Mouse (Mus musculus): Measurements from ENCODE around the gene Vwa7. TPM values are rescaled to one million over a fixed set of nuclear protein-coding genes. Genes with fewer than 3 reads are reported as not detected.

Vwa7 gene
- polyA plus RNA-seq, 1 experiment from 2014 or later, result 0.21 TPM

DNA sequence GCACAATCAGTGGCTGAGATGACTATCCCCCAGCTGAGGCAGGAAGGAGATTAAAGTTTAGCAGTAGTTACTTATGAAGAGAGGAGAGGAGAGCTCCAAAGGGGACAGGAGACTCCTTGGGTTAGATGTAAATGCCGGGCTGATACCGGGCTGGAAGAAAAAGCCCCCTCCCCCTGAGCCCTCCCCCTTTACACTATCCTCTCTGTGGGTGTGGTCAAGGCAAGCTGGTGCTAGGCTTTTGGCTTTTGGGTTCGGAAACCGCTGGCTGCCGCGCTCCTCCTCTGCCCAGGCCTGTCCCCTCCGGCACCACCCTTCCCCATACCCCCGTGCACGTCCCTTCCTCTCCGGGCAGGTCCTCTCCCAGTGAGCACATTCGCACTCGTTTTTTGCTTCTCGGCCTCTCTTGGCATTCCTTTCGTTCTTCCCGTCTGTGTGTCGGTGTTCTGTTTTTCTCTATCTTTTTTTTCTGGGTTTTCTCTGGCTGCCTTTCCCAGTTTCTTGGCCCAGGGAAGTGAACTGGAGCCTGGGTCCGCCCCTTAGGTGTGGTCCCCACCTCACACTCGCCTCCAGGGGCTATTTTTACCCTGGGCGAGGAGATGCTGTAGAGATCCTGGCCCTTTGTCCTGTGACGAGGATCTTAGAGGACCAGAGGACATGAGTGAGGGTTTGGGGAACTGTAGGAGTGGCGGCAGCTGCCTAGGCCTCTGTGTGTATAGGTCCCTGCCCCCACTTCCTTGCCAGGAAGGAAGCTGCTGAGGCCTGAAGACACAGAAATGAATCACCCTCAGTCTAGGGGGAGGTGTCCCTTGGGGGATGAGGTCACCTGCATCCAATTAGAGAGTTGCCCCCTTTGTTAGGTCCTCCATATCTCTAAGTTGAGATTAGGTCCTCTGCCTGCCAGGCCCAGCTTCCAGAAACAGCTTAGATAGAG is 35.0 kb downstream of the Vwa7 start:
- Histone ChIP-seq H3K4me3 (replicated peaks) (peak overlapping the region; percentile 61), H3K4me2 (replicated peaks) (peak overlapping the region; percentile 99), H3K27ac (peak overlapping the region; percentile 97), H3K27me3 (replicated peaks) (no peaks in the 10 kb centered on the region), H3K9me3 (0 out of 2 replicates have a peak, but pooled peaks cover 4% of the 10 kb centered on the region), H3K36me3 (peaks cover 24% of the 10 kb centered on the region), H3K9ac (peak overlapping the region; percentile 73), H3K4me1 (replicated peaks) (peaks cover 36% of the 10 kb centered on the region)
- peak; percentile 59 for ATAC-seq
- WGBS, result under 1% methylated on average over 21 of the region's 21 CpGs

DNA sequence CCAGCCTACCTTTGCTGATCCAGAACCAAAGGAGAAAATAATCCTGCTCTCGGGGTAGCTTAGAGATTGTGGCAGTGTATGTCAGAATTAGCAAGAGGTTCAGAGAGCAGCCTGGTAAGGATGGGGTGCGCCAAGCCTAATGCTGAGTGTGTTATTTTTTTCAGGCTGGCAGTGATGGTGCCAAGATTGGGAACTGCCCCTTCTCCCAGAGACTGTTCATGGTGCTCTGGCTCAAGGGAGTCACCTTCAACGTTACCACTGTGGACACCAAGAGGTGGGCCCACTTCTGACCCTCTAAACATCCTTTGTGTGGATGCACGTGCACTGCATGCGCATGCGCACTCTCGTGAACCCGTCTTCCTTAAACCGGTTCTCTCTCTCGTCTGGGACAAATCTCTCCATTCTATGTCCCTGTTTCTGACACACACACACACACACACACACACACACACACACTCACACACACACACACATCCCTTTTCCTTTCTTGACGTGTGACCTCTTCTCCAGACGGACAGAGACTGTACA is 36.0 kb downstream of the Vwa7 start:
- 73% methylated on average over 12 of the region's 12 CpGs for WGBS
- Histone ChIP-seq H3K4me3 (replicated peaks) (peak overlapping the region; percentile 61), H3K27me3 (replicated peaks) (no peaks in the 10 kb centered on the region), H3K36me3 (peaks cover 24% of the 10 kb centered on the region), H3K9me3 (0 out of 2 replicates have a peak, but pooled peaks cover 4% of the 10 kb centered on the region), H3K27ac (peak overlapping the region; percentile 97), H3K4me2 (replicated peaks) (peak overlapping the region; percentile 99), H3K4me1 (replicated peaks) (peaks cover 33% of the 10 kb centered on the region), H3K9ac (peak overlapping the region; percentile 73)
- no peak for ATAC-seq

DNA sequence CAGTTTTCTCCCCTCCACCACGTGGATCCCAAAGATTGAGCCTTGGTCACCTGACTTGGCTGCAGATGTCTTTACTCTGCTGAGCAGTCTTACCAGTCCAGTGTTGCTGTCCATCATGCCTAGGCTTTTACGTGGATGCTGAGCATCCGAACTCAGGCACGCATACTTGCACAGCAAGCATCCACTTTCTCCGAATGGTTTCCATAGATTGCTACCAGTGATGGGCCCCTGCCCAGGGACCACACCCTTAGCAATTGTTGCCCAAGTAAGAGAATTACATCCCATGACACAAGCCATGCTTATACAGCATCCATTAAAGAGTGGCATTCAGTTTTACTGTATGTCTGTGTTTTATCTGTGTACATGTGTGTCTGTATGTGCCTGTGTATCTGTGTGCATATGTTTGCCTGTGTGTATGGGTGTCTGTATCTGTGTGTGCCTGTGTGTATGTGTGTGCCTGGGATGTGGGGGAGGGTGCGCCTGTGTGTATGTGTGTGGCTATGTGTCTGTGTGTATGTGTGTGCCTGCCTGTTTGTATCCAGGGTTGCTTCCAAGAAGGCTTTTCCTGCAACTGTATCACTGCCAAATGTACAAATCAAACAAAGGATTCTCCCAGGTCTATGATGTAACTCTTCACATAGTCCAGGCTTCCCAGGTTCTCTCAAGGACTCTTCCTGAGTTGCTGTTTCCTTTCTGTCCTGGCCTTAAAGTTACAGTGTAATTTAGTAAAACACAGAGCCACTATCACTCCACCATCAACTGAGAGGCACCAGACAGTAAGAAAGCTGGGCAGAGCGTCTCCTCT is 39.5 kb downstream of the Vwa7 start:
- ATAC-seq, result no peak
- Histone ChIP-seq H3K9me3 (0 out of 2 replicates have a peak, but pooled peaks cover 4% of the 10 kb centered on the region), H3K27ac (no peak overlapping the region), H3K4me1 (replicated peaks) (peaks cover 34% of the 10 kb centered on the region), H3K36me3 (peaks cover 26% of the 10 kb centered on the region), H3K9ac (0 out of 2 replicates have a peak overlapping the region, but pooled peaks have one; percentile 18), H3K27me3 (replicated peaks) (no peaks in the 10 kb centered on the region), H3K4me2 (replicated peaks) (no peak overlapping the region), H3K4me3 (replicated peaks) (no peak overlapping the region)
- WGBS, result 88% methylated on average over 7 of the region's 7 CpGs

DNA sequence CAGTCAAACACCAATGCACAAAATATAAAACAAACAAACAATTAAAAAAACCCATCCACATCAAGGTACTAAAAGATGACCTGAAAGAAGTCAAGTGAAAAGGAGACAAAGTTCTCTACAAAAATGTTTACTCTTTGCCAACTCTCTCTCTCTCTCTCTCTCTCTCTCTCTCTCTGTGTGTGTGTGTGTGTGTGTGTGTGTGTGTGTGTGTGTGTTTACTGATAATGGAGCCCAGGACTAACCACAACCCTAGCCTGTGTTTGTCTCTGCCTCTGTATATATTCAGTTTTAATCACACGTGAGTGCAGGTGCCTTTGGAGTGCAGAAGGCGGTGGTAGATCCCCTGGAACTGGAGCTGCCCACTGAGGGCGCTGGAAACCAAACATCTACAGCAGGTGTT is 40.7 kb downstream of the Vwa7 start:
- 0 out of 2 replicates have a peak, but pooled peaks cover 4% of the 10 kb centered on the region for H3K9me3 ChIP-seq
- H3K27ac ChIP-seq, result no peak overlapping the region
- no peak overlapping the region for H3K9ac ChIP-seq
- no peak overlapping the region for H3K4me3 ChIP-seq (replicated peaks)
- peaks cover 40% of the 10 kb centered on the region for H3K4me1 ChIP-seq (replicated peaks)
- no peak for ATAC-seq
- 74% methylated on average over 3 of the region's 3 CpGs for WGBS
- H3K36me3 ChIP-seq, result peaks cover 31% of the 10 kb centered on the region
- H3K4me2 ChIP-seq (replicated peaks), result no peak overlapping the region
- no peaks in the 10 kb centered on the region for H3K27me3 ChIP-seq (replicated peaks)

DNA sequence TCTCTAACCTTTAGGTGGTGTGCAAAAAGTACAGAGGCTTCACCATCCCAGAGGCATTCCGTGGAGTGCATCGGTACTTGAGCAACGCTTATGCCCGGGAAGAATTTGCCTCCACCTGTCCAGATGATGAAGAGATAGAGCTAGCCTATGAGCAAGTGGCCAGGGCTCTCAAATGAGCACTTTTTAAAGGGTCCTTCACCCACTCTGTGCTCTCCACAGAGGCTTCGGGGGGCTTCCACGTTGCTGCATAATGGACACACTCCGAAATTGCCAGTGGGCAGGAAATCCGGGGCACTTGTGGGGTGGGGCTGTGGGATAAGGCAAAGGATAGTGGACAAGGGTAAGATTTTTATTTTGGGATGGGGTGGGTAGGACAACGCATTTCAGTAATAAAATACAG is 41.9 kb downstream of the Vwa7 start:
- ATAC-seq, result peak; percentile 1; the same call in 1 of the 2 replicates
- no peak overlapping the region for H3K4me3 ChIP-seq (replicated peaks)
- 54% methylated on average over 9 of the region's 9 CpGs for WGBS
- H3K4me1 ChIP-seq (replicated peaks), result peaks cover 42% of the 10 kb centered on the region
- 0 out of 2 replicates have a peak, but pooled peaks cover 4% of the 10 kb centered on the region for H3K9me3 ChIP-seq
- H3K36me3 ChIP-seq, result peaks cover 25% of the 10 kb centered on the region
- no peaks in the 10 kb centered on the region for H3K27me3 ChIP-seq (replicated peaks)
- peak overlapping the region; percentile 79 for H3K4me2 ChIP-seq (replicated peaks)
- H3K9ac ChIP-seq, result no peak overlapping the region
- peak overlapping the region; percentile 27; the same call in 1 of the 2 replicates for H3K27ac ChIP-seq

DNA sequence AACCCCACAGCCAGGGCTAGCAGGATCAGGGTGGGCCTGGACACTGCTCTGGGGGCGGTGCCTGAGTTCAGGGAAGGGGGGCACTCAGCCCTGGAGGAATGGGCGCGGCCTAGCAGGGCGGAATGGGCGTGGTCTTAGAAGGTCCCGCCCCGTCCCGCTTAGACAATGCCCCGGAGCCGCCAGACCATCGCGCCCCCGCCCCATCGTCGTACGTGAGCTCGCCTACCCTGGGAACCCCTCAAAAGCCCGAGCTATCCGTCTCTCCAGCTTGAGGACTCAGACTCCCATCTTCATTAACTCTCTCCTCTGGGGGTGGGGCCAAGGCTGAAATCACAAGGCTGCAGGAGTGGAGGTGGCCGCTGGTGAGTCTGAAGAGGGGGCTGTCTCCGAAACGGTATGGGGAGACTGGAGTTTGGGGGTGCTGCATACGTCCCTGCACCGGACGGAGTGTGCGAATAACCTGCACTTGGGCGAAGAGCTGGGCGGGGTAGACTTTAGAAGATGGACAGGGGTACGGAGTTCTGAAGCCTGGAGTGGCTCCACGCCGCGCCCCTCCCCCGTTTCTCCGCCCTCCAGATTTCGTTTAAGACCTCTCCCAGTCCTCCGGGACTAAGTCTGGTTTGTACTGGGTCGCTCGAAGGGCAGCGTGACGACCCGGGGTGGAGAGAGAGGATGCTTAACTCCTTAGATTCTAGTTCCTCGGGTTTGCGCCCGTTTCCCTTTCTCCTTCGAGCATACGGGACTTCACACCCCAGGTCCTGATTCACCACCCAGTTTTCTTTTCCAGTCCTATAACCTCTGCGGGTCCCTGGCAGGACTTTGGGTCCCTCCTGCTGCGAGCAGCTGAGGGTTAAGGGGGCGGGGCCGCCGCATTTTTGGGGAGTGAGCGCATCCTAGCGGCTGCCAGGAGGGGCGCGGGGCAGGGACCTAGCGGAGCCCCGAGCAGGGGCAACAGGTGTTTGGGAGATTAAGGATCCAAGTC is 42.8 kb downstream of the Vwa7 start, which contains the start of gene Ddah2:
TSS of gene Ddah2 (plus strand) at position 125 of the 982 bp plus-strand sequence.
- peak within 1 kb of the TSS; percentile 93 for H3K27ac ChIP-seq
- peaks cover 48% of the 10 kb centered on the region for H3K4me1 ChIP-seq (replicated peaks)
- H3K36me3 ChIP-seq, result peaks cover 19% of the 10 kb centered on the region
- H3K4me3 ChIP-seq (replicated peaks), result peak within 1 kb of the TSS; percentile 65
- H3K27me3 ChIP-seq (replicated peaks), result no peaks in the 10 kb centered on the region
- H3K9ac ChIP-seq, result peak within 1 kb of the TSS; percentile 71
- 0 out of 2 replicates have a peak, but pooled peaks cover under 1% of the 10 kb centered on the region for H3K9me3 ChIP-seq
- peak; percentile 91 for ATAC-seq
- peak within 1 kb of the TSS; percentile 79 for H3K4me2 ChIP-seq (replicated peaks)
- under 1% methylated on average over 57 of the region's 57 CpGs for WGBS

DNA sequence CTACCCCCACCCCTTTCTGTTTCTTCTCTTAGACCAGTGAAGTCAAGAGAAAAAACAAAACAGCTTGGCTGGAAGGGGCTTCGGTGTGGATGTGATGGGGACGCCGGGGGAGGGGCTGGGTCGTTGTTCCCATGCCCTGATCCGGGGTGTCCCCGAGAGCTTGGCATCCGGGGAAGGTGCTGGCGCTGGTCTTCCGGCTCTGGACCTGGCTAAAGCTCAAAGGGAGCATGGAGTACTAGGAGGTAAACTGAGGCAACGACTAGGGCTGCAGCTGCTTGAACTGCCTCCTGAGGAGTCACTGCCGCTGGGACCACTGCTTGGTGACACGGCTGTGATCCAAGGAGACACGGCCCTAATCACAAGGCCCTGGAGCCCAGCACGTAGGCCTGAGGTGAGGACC is 43.7 kb downstream of the Vwa7 start:
- no peaks in the 10 kb centered on the region for H3K27me3 ChIP-seq (replicated peaks)
- H3K4me3 ChIP-seq (replicated peaks), result peak overlapping the region; percentile 65
- WGBS, result 29% methylated on average over 14 of the region's 14 CpGs
- peaks cover 57% of the 10 kb centered on the region for H3K4me1 ChIP-seq (replicated peaks)
- peak overlapping the region; percentile 93; the same call in 1 of the 2 replicates for H3K27ac ChIP-seq
- H3K36me3 ChIP-seq, result peaks cover 14% of the 10 kb centered on the region
- ATAC-seq, result no peak
- H3K4me2 ChIP-seq (replicated peaks), result peak overlapping the region; percentile 79
- peak overlapping the region; percentile 71 for H3K9ac ChIP-seq
- no peaks in the 10 kb centered on the region for H3K9me3 ChIP-seq

DNA sequence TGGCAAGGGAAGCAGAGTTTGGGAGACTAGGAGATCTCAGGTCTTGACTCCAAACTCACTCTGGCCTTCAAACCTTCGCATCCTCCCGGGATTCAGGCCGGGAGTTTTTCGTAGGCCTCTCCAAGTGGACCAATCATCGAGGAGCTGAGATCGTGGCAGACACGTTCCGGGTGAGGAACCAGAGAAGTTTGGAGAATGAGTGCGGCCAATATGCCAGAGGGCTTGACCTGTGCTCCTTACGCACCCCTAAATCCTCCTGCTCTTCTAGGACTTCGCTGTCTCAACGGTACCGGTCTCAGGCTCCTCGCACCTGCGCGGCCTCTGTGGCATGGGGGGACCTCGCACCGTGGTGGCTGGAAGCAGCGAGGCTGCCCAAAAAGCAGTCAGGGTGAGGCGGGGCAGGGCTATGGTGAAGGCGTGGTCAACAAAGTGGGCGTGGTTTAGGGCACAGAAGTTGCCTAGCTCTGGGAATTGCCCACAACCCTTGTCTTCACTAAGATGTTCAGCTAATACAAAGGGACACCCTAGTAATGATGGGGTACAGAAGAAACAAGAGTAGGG is 44.4 kb downstream of the Vwa7 start:
- H3K9ac ChIP-seq, result 0 out of 2 replicates have a peak overlapping the region, but pooled peaks have one; percentile 2
- 63% methylated on average over 22 of the region's 22 CpGs for WGBS
- peak overlapping the region; percentile 79 for H3K4me2 ChIP-seq (replicated peaks)
- H3K4me3 ChIP-seq (replicated peaks), result peak overlapping the region; percentile 65
- ATAC-seq, result no peak
- H3K27me3 ChIP-seq (replicated peaks), result no peaks in the 10 kb centered on the region
- peaks cover 64% of the 10 kb centered on the region for H3K4me1 ChIP-seq (replicated peaks)
- no peaks in the 10 kb centered on the region for H3K9me3 ChIP-seq
- H3K27ac ChIP-seq, result no peak overlapping the region
- peaks cover 9% of the 10 kb centered on the region for H3K36me3 ChIP-seq

DNA sequence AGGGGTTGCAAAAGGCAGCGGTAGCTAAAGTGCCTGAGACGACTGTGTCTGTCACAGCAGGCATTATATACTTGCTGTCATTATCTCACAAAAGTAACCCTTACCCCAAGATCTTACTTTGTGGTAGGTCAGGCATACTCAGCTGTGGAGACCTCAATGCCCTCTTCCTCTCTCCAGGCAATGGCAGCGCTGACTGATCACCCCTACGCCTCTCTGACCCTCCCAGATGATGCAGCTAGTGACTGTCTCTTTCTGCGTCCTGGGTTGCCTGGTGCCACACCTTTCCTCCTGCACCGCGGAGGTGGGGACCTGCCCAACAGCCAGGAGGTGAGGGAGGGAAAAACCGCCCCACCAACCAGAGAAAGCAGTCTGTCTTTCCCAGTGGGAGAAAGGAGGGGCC is 44.9 kb downstream of the Vwa7 start:
- no peak overlapping the region for H3K4me3 ChIP-seq (replicated peaks)
- H3K4me2 ChIP-seq (replicated peaks), result no peak overlapping the region
- no peaks in the 10 kb centered on the region for H3K27me3 ChIP-seq (replicated peaks)
- 0 out of 2 replicates have a peak overlapping the region, but pooled peaks have one; percentile 6 for H3K27ac ChIP-seq
- H3K4me1 ChIP-seq (replicated peaks), result peaks cover 65% of the 10 kb centered on the region
- no peak for ATAC-seq
- H3K9me3 ChIP-seq, result no peaks in the 10 kb centered on the region
- 66% methylated on average over 8 of the region's 8 CpGs for WGBS
- H3K36me3 ChIP-seq, result peaks cover 7% of the 10 kb centered on the region; the same call in 1 of the 2 replicates
- H3K9ac ChIP-seq, result no peak overlapping the region

DNA sequence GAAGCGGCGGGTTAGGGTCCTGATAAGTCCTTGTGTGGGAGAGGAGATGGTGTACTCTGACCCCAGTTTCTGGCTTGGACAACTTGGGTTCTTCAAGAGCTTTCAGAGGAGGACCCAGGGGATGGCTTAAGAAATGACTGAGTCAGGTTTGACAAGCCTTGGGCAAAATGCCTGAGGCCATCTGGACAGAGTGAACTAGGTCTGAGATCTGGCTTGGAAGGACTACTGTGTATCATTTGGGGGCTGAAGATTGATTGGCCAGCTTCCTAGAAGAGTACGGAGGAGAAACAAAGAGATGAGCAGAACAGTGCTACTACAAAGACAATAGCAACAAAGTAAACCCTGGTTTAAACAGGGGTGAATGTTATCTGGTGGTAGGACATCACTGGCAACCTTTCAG is 47.1 kb downstream of the Vwa7 start:
- Histone ChIP-seq H3K9me3 (no peaks in the 10 kb centered on the region), H3K4me1 (replicated peaks) (peaks cover 62% of the 10 kb centered on the region), H3K27ac (no peak overlapping the region), H3K27me3 (replicated peaks) (0 out of 2 replicates have a peak, but pooled peaks cover 6% of the 10 kb centered on the region), H3K36me3 (peaks cover 7% of the 10 kb centered on the region; the same call in 1 of the 2 replicates), H3K4me2 (replicated peaks) (no peak overlapping the region), H3K4me3 (replicated peaks) (no peak overlapping the region), H3K9ac (no peak overlapping the region)
- ATAC-seq, result no peak
- WGBS, result 81% methylated on average over 3 of the region's 3 CpGs
